Mouse (Mus musculus): ENCODE results near the gene Ndufc1. TPM values are rescaled to one million over a fixed set of nuclear protein-coding genes. Genes with fewer than 3 reads are reported as not detected.
"Not testable (repeated sequence)": the region's sequence is repeated elsewhere in the genome, so short reads cannot be mapped to it uniquely, and the experiment has no call there.

Gene Ndufc1
- polyA plus RNA-seq, 1 experiment: 4.2 TPM

DNA sequence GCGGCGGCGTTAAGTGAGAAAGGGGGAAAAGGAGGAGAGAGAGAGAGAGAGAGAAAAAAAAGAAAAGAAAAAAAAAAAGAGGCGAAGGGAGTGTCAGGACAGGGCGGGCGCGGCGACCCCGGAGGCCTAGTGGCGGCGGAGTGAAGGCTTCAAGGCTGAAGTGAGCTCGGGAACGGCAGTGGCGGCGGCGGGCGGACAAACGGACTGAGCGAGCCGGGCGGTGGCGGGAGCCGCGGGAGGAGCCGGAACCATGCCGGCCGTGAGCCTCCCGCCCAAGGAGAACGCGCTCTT is 7.2 kb upstream of the Ndufc1 start:
- peaks cover 59% of the 10 kb centered on the region for H3K4me1 ChIP-seq (ENCODE audit: control insufficient read depth)
- TF ChIP-seq TAL1 (IDR thresholded peaks at IDR 0.05; ENCODE audit: low read length): no peak
- TF ChIP-seq GATA1 (IDR thresholded peaks at IDR 0.05; ENCODE audit: low read length): no peak

DNA sequence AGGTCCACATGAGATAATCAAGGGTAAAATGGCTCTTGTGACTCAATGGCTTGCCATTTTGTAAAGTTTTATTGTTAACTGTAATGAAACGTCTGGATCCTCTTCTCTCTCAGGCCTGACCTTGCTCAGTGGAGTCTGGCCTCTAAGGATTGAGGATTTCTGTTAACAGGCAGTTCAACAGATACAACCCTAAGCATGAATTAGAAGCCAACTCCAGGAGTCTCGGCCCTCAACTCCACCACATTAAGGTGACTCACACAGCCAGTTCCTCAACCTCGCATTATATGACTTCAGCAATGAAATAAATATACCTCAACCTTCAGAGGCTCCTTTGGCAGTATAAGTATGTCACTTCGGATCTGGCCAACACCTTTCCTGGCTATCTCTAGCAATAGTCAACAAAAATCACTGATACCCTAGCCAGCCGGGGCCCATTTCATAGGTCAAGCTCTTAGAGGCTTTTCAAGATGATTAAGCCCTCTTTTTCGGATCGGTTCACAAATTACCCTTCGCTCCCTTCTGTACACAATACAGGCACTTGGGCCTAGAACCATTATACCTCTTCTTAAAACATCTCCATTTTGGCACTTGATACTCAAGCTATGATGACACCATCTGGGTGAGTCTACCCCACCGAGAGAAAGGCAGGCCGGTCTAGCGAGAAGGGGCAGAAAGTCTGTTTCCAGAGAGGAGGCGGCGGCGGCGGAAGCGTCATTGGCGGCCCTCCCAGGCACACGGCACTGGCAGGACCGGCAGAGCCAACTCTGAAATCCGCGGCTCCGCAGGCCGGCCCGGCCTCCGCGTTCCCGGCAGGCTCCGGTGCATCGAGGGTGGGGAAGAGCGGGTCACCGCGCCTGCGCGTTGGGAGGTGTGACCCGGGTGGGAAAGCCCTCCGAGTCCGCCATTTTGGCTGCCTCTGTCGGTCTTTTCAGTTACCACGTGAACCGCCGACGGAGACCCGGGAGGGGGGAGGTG is 6.6 kb upstream of the Ndufc1 start, which contains the start of gene Naa15:
Gene Naa15 (plus strand): TSS at position 51 of the 975 bp plus-strand sequence.
- Histone ChIP-seq H3K36me3 (ENCODE audit: control insufficient read depth) (peaks cover 18% of the 10 kb centered on the region), H3K4me1 (ENCODE audit: control insufficient read depth) (peaks cover 57% of the 10 kb centered on the region), H3K27me3 (ENCODE audit: control insufficient read depth) (no peaks in the 10 kb centered on the region), H3K9me3 (ENCODE audit: control insufficient read depth, low read length) (no peaks in the 10 kb centered on the region), H3K4me3 (replicated peaks) (peak within 1 kb of the TSS; percentile 73)
- no peak for TF ChIP-seq GATA1 (IDR thresholded peaks at IDR 0.05; ENCODE audit: low read length)
- TF ChIP-seq TAL1 (IDR thresholded peaks at IDR 0.05; ENCODE audit: low read length): no peak

More for the DNA sequence above, 7.2 kb upstream of the Ndufc1 start:
- peak overlapping the region; percentile 73 for H3K4me3 ChIP-seq (replicated peaks)
- H3K36me3 ChIP-seq (ENCODE audit: control insufficient read depth): peaks cover 19% of the 10 kb centered on the region
- H3K27me3 ChIP-seq (ENCODE audit: control insufficient read depth): no peaks in the 10 kb centered on the region
- H3K9me3 ChIP-seq (ENCODE audit: control insufficient read depth, low read length): no peaks in the 10 kb centered on the region

DNA sequence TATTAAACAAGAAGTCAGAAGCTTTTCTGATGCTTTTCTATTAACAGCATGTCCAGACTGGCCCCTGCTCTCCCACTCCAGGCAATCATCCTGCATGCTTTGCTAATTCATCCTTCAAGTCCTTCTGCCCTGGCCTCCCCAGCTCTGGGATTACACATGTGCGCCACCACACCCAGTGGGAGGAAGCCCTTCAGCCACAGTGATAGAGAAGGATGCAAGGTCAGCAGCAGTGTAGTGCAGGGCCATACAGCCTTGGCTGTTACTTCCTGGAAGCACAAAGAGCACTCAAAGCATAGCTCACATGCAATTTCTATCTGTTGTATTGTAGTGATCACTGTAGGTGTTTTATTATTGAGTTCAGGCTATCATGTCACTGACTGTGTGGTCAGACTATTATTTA is 4.5 kb upstream of the Ndufc1 start:
- no peaks in the 10 kb centered on the region for H3K27me3 ChIP-seq (ENCODE audit: control insufficient read depth)
- TF ChIP-seq TAL1 (IDR thresholded peaks at IDR 0.05; ENCODE audit: low read length) (no peak), GATA1 (IDR thresholded peaks at IDR 0.05; ENCODE audit: low read length) (no peak)
- H3K4me3 ChIP-seq (replicated peaks): no peak overlapping the region
- peaks cover 5% of the 10 kb centered on the region for H3K36me3 ChIP-seq (ENCODE audit: control insufficient read depth)
- no peaks in the 10 kb centered on the region for H3K9me3 ChIP-seq (ENCODE audit: control insufficient read depth, low read length)
- H3K4me1 ChIP-seq (ENCODE audit: control insufficient read depth): peaks cover 51% of the 10 kb centered on the region

DNA sequence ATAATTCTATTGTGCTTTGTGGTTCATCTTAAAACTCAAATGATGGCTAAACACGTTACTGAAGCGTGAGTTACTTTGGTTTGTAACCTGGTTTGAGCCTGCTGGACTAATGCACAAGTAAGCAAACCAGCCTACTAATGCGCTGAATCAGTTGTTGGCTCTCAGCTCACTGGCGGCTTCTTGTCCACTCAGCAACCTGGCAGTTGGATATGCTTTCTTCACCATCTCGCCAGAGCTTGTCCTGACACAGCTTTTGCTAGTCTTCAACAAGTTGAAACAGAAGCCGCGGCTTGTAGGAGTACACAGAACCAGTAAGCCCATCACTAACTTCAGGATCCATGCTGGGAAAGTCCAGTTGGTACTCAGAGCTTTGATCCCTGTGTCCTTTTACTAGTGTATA is 3.7 kb upstream of the Ndufc1 start:
- H3K27me3 ChIP-seq (ENCODE audit: control insufficient read depth): no peaks in the 10 kb centered on the region
- peaks cover 5% of the 10 kb centered on the region for H3K36me3 ChIP-seq (ENCODE audit: control insufficient read depth)
- H3K9me3 ChIP-seq (ENCODE audit: control insufficient read depth, low read length): no peaks in the 10 kb centered on the region
- TF ChIP-seq GATA1 (IDR thresholded peaks at IDR 0.05; ENCODE audit: low read length) (no peak), TAL1 (IDR thresholded peaks at IDR 0.05; ENCODE audit: low read length) (no peak)
- H3K4me3 ChIP-seq (replicated peaks): no peak overlapping the region
- peaks cover 51% of the 10 kb centered on the region for H3K4me1 ChIP-seq (ENCODE audit: control insufficient read depth)

DNA sequence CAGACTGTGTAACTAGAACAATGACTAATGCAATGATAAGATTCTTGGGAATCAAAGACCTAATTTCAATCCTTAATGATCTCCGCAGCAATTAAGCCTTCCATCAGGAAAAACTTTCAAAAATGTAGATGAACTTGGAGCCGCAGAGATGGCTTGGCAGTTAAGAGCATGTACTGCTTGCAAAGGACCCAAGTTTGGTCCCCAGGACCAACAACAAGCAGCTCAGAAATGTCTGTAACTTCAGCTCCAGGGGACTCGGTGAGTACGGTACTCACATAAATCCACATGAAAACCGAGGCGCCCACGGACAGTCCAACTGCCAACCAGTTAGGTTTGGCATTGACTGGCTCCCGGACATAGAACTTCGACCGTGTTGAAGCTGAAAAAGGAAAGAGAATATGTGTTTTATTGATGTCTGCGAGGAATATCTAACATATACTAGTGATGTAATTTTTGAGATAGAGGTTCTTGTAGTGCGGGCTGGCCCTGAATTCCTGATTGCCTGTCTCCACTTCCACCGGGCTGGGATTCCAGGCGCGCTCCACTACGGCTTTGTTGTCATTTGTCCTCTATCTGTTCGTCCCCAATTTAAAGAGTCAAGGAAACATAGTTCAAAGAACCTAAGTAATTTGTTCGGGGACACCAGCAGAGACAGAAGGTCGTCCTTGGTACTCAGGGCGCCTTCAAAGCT is 773 bp downstream of the Ndufc1 start:
- Histone ChIP-seq H3K4me1 (ENCODE audit: control insufficient read depth) (peaks cover 33% of the 10 kb centered on the region), H3K9me3 (ENCODE audit: control insufficient read depth, low read length) (no peaks in the 10 kb centered on the region), H3K27me3 (ENCODE audit: control insufficient read depth) (no peaks in the 10 kb centered on the region), H3K4me3 (replicated peaks) (peak overlapping the region; percentile 96), H3K36me3 (ENCODE audit: control insufficient read depth) (peaks cover 37% of the 10 kb centered on the region)
- TF ChIP-seq GATA1 (IDR thresholded peaks at IDR 0.05; ENCODE audit: low read length) (no peak), TAL1 (IDR thresholded peaks at IDR 0.05; ENCODE audit: low read length) (no peak)

DNA sequence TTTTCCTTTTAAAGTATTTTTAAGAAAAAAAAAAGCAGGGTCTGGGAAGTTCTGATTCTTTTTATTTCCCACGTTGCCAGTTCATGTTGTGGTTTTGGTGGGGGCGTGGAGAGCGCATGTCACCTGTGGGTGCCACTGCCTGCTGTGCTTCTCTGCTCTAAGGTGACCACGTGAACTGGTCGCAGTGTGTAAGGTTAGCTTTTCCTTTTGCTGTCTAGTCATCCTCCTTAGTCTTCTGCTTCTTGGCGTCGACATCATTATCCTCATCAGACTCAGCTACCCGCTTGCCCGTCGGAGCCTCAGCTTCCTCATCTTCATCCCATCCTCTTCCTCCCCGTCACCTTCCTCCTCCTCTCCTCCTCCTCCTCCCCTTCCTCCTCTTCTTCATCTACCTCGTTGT is 6.2 kb downstream of the Ndufc1 start:
- H3K4me1 ChIP-seq (ENCODE audit: control insufficient read depth): peaks cover 21% of the 10 kb centered on the region
- TF ChIP-seq GATA1 (IDR thresholded peaks at IDR 0.05; ENCODE audit: low read length) (no peak), TAL1 (IDR thresholded peaks at IDR 0.05; ENCODE audit: low read length) (no peak)
- H3K4me3 ChIP-seq (replicated peaks): no peak overlapping the region
- no peaks in the 10 kb centered on the region for H3K9me3 ChIP-seq (ENCODE audit: control insufficient read depth, low read length)
- H3K27me3 ChIP-seq (ENCODE audit: control insufficient read depth): peaks cover 20% of the 10 kb centered on the region
- H3K36me3 ChIP-seq (ENCODE audit: control insufficient read depth): peaks cover 43% of the 10 kb centered on the region

DNA sequence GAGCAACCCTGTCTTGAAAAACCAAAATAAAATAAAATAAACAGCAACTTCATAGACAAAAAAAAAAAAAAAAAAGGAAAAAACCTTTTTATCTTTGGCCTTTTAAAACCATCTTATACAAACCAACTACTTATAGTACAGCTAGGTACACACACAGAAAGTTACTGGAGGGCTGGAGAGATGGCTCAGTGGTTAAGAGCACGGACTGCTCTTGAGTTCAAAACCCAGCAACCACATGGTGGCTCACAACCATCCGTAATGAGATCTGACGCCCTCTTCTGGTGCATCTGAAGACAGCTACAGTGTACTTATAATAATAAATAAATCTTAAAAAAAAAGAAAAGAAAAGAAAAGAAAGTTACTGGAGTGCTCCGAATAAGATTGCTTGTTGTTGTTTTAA is 6.7 kb downstream of the Ndufc1 start:
- Histone ChIP-seq H3K36me3 (ENCODE audit: control insufficient read depth) (peaks cover 42% of the 10 kb centered on the region), H3K4me1 (ENCODE audit: control insufficient read depth) (peaks cover 18% of the 10 kb centered on the region), H3K27me3 (ENCODE audit: control insufficient read depth) (peaks cover 22% of the 10 kb centered on the region)
- H3K9me3 ChIP-seq (ENCODE audit: control insufficient read depth, low read length); H3K4me3 ChIP-seq (replicated peaks): not testable (repeated sequence)

DNA sequence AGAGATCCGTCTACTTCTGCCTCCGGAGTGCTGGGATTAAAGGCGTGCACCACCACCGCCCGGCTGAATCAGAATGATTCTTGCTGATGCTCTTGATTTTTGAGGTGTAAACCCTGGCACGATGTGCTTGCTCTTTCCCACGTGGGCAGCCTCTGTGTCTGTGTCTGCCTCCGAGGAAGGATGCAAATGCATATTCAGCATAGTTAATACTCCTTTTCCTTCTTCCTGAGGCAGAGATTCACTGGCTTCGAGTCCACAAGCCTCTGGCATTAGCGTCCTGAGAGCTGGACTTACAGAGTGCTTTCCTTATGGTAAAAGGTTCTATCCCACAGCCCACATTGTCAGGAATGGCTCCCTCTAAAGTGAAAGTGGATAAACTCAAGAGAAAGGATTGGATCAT is 8.1 kb downstream of the Ndufc1 start:
- Histone ChIP-seq H3K4me3 (replicated peaks) (no peak overlapping the region), H3K4me1 (ENCODE audit: control insufficient read depth) (peaks cover 21% of the 10 kb centered on the region), H3K27me3 (ENCODE audit: control insufficient read depth) (peaks cover 35% of the 10 kb centered on the region), H3K9me3 (ENCODE audit: control insufficient read depth, low read length) (no peaks in the 10 kb centered on the region), H3K36me3 (ENCODE audit: control insufficient read depth) (peaks cover 29% of the 10 kb centered on the region)
- TF ChIP-seq GATA1 (IDR thresholded peaks at IDR 0.05; ENCODE audit: low read length) (no peak), TAL1 (IDR thresholded peaks at IDR 0.05; ENCODE audit: low read length) (no peak)

DNA sequence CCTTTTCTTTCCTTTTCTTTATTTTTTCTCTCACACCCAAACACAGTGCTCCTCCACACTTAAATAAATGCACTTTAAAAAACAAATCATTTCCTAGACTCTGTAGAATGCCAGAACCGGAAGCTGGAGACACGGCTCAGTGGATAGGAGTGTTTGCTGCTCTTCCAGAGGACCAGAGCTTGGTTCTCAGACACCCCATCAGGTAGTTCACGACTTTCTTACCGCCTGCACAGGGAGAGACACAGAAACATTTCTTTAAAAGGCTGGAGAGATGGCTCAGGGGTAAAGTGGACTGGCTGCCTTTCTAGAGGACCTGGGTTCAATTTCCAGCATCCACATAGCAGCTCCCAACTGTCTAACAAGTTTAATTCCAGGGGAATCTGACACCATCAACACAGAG is 9.3 kb downstream of the Ndufc1 start:
- Histone ChIP-seq H3K9me3 (ENCODE audit: control insufficient read depth, low read length) (no peaks in the 10 kb centered on the region), H3K36me3 (ENCODE audit: control insufficient read depth) (peaks cover 20% of the 10 kb centered on the region), H3K27me3 (ENCODE audit: control insufficient read depth) (peaks cover 42% of the 10 kb centered on the region), H3K4me3 (replicated peaks) (no peak overlapping the region), H3K4me1 (ENCODE audit: control insufficient read depth) (peaks cover 22% of the 10 kb centered on the region)
- TF ChIP-seq GATA1 (IDR thresholded peaks at IDR 0.05; ENCODE audit: low read length) (no peak), TAL1 (IDR thresholded peaks at IDR 0.05; ENCODE audit: low read length) (no peak)
